Mouse (Mus musculus): ENCODE results near the gene Chd4. TPM values are rescaled to one million over a fixed set of nuclear protein-coding genes. Genes with fewer than 3 reads are reported as not detected.

The Chd4 gene
- polyA plus RNA-seq, 1 experiment from 2014 or later: 66.6 TPM

DNA sequence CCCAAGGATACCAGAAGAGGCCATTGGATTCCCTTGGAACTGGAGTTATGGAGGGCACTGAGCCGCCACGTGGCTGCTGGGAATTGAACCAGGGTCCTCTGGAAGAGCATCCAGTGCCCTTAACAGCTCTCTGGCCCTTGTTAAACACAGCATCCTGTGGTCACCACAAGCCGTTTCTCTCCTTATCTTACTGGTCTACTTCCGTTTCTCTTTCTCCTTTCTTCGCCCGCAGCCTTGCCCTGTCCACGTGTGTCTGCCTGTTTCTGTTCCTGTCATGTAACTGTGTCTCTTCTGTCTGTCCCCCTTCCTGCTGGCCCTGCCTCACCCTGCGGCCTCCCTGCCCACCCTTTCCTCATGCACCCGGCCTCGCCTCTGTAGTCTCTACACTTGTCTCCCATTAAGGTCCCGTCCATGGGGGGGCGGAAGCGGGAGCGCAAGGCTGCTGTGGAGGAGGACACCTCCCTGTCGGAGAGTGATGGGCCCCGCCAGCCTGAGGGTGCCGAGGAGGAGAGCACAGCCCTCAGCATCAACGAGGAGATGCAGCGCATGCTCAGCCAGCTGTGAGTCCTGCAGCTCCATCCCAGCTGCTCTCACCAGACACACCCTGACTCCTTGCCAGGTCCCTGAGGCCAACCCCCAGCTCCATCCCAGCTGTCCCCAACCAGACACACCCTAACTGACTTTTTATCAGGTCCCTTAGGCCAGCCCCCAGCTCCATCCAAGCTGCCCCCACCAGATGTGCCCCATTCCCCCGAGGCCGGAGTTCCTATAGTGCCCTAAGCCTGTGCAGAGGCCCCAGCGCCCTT lies 56.6 kb downstream of the Chd4 start:
- ATAC-seq: no peak
- peaks cover 27% of the 10 kb centered on the region for H3K4me1 ChIP-seq (ENCODE audit: control insufficient read depth, insufficient read depth, low read depth, low read length)
- no peak overlapping the region for H3K9ac ChIP-seq (ENCODE audit: low read depth, low read length)
- no peaks in the 10 kb centered on the region for H3K9me3 ChIP-seq (ENCODE audit: control insufficient read depth, low read length)
- H3K36me3 ChIP-seq (ENCODE audit: control insufficient read depth, insufficient read depth, low read length): peaks cover 22% of the 10 kb centered on the region
- H3K27me3 ChIP-seq (replicated peaks; ENCODE audit: control insufficient read depth, insufficient read depth, low read length): no peaks in the 10 kb centered on the region
- H3K27ac ChIP-seq (ENCODE audit: low read depth, low read length): no peak overlapping the region
- no peak overlapping the region for H3K4me2 ChIP-seq (ENCODE audit: low read length)
- WGBS: 81% methylated on average over 22 of the region's 22 CpGs
- H3K4me3 ChIP-seq (ENCODE audit: low read length): no peak overlapping the region

DNA sequence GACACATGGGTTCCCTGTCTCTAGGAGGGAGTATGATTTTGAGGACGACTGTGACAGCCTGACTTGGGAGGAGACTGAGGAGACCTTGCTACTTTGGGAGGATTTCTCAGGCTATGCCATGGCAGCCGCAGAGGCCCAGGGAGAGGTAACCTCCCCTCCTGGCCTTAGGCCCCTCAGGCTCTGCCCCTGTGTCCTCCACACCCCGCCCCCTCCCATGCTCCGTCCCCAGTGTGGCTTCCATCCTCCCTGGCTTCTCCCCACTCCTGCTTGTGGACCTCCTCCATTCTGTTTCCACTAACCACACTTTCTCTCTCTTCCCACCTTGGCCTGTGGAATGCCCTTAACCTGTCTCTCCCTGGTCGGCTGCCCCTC lies 57.2 kb downstream of the Chd4 start:
- ATAC-seq: no peak
- peaks cover 22% of the 10 kb centered on the region for H3K4me1 ChIP-seq (ENCODE audit: control insufficient read depth, insufficient read depth, low read depth, low read length)
- H3K27me3 ChIP-seq (replicated peaks; ENCODE audit: control insufficient read depth, insufficient read depth, low read length): no peaks in the 10 kb centered on the region
- H3K36me3 ChIP-seq (ENCODE audit: control insufficient read depth, insufficient read depth, low read length): peaks cover 25% of the 10 kb centered on the region
- no peak overlapping the region for H3K27ac ChIP-seq (ENCODE audit: low read depth, low read length)
- H3K9ac ChIP-seq (ENCODE audit: low read depth, low read length): no peak overlapping the region
- no peaks in the 10 kb centered on the region for H3K9me3 ChIP-seq (ENCODE audit: control insufficient read depth, low read length)
- no peak overlapping the region for H3K4me2 ChIP-seq (ENCODE audit: low read length)
- WGBS: 85% methylated on average over 5 of the region's 5 CpGs
- H3K4me3 ChIP-seq (ENCODE audit: low read length): no peak overlapping the region

DNA sequence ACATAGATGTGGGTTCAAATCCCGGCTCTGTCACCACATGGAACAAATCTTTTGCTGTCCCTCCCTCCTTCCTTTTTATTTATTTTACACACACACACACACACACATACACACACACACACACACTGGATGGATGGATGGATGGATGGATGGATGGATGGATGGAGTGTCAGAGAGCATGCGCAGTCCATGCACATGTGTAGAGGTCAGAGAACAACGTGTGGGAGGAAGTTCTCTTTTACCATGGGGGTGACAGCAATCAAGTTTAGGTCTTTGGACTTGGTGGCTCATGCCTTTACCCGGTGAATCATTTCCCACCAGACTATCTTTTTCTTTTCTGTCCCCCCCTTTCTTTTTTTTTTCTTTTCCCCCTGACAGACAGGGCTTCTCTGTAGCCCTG lies 57.9 kb downstream of the Chd4 start:
- no peaks in the 10 kb centered on the region for H3K27me3 ChIP-seq (replicated peaks; ENCODE audit: control insufficient read depth, insufficient read depth, low read length)
- H3K9me3 ChIP-seq (ENCODE audit: control insufficient read depth, low read length): no peaks in the 10 kb centered on the region
- H3K36me3 ChIP-seq (ENCODE audit: control insufficient read depth, insufficient read depth, low read length): peaks cover 25% of the 10 kb centered on the region
- no peak for ATAC-seq
- 90% methylated on average over 4 of the region's 4 CpGs for WGBS
- H3K9ac ChIP-seq (ENCODE audit: low read depth, low read length): no peak overlapping the region
- no peak overlapping the region for H3K27ac ChIP-seq (ENCODE audit: low read depth, low read length)
- H3K4me2 ChIP-seq (ENCODE audit: low read length): no peak overlapping the region
- H3K4me1 ChIP-seq (ENCODE audit: control insufficient read depth, insufficient read depth, low read depth, low read length): peaks cover 15% of the 10 kb centered on the region
- H3K4me3 ChIP-seq (ENCODE audit: low read length): no peak overlapping the region

DNA sequence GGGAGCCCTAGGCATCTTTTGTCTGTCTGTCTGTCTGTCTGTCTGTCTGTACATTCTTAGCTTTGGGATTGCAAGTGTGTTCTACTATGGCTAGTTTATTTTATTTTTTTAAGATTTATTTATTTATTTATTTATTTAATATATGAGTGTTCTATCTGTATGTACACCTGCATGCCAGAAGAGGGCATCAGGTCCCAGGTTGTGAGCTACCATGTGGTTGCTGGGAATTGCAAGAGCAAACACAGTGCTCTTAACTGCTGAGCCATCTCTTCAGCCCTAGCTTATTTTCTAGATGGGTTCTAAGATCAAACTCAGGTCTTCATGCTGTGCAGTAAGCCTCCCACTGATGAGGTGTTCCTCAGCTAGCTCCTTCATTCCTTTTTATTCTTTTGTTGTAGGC lies 58.8 kb downstream of the Chd4 start:
- H3K27ac ChIP-seq (ENCODE audit: low read depth, low read length): no peak overlapping the region
- no peak overlapping the region for H3K4me3 ChIP-seq (ENCODE audit: low read length)
- no peak overlapping the region for H3K9ac ChIP-seq (ENCODE audit: low read depth, low read length)
- H3K36me3 ChIP-seq (ENCODE audit: control insufficient read depth, insufficient read depth, low read length): peaks cover 27% of the 10 kb centered on the region
- no peak for ATAC-seq
- H3K4me1 ChIP-seq (ENCODE audit: control insufficient read depth, insufficient read depth, low read depth, low read length): peaks cover 6% of the 10 kb centered on the region; the same call in 1 of the 2 replicates
- no peaks in the 10 kb centered on the region for H3K9me3 ChIP-seq (ENCODE audit: control insufficient read depth, low read length)
- H3K4me2 ChIP-seq (ENCODE audit: low read length): no peak overlapping the region
- H3K27me3 ChIP-seq (replicated peaks; ENCODE audit: control insufficient read depth, insufficient read depth, low read length): no peaks in the 10 kb centered on the region

DNA sequence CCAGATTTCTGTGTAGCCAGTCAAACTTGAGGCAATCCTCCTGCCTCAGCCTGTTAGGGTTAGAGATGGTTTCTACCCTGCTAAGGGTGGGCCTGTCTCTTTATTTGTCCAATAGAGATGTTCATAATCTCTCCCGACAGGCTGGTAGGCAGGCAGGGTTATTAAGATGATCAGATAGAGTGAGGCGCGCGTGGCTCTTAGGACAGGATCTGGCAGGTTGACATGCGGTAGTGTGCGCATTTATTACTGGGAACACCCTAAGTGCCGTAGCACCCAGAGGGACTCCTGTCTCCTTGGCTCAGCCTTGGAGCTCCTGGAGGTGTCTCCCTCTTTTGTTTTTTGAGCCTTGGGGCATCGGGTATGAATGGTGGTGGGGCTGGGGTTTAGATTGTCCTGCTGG lies 59.5 kb downstream of the Chd4 start:
- no peak for ATAC-seq
- Histone ChIP-seq H3K4me3 (ENCODE audit: low read length) (no peak overlapping the region), H3K9me3 (ENCODE audit: control insufficient read depth, low read length) (no peaks in the 10 kb centered on the region), H3K9ac (ENCODE audit: low read depth, low read length) (no peak overlapping the region), H3K27ac (ENCODE audit: low read depth, low read length) (no peak overlapping the region), H3K36me3 (ENCODE audit: control insufficient read depth, insufficient read depth, low read length) (peaks cover 27% of the 10 kb centered on the region), H3K4me1 (ENCODE audit: control insufficient read depth, insufficient read depth, low read depth, low read length) (peaks cover 3% of the 10 kb centered on the region; the same call in 1 of the 2 replicates), H3K27me3 (replicated peaks; ENCODE audit: control insufficient read depth, insufficient read depth, low read length) (no peaks in the 10 kb centered on the region), H3K4me2 (ENCODE audit: low read length) (no peak overlapping the region)
- 86% methylated on average over 8 of the region's 8 CpGs for WGBS

DNA sequence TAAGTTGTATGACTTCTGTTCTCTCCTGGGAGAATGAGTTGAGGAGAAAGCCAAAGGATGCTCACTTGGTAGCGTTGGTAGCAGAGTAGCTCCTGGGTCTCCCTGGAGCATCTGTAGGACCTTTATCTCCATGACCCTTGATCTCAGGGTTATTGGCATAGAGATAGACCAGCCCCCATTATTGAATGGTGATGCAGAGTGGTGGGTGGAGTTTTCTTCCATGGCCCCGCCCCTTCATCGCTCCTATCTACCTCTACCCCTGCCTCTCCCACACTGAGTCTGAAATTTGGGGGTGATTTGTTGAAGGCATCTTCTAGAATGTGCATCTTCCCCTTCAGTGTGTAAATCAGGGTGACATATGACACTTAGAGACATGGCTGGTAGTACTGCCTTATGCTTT lies 60.7 kb downstream of the Chd4 start:
- Histone ChIP-seq H3K4me3 (ENCODE audit: low read length) (no peak overlapping the region), H3K27me3 (replicated peaks; ENCODE audit: control insufficient read depth, insufficient read depth, low read length) (no peaks in the 10 kb centered on the region), H3K36me3 (ENCODE audit: control insufficient read depth, insufficient read depth, low read length) (peaks cover 24% of the 10 kb centered on the region), H3K9me3 (ENCODE audit: control insufficient read depth, low read length) (no peaks in the 10 kb centered on the region), H3K4me2 (ENCODE audit: low read length) (no peak overlapping the region), H3K4me1 (ENCODE audit: control insufficient read depth, insufficient read depth, low read depth, low read length) (peaks cover 7% of the 10 kb centered on the region), H3K9ac (ENCODE audit: low read depth, low read length) (no peak overlapping the region), H3K27ac (ENCODE audit: low read depth, low read length) (no peak overlapping the region)
- ATAC-seq: no peak
- 86% methylated on average over 3 of the region's 3 CpGs for WGBS

DNA sequence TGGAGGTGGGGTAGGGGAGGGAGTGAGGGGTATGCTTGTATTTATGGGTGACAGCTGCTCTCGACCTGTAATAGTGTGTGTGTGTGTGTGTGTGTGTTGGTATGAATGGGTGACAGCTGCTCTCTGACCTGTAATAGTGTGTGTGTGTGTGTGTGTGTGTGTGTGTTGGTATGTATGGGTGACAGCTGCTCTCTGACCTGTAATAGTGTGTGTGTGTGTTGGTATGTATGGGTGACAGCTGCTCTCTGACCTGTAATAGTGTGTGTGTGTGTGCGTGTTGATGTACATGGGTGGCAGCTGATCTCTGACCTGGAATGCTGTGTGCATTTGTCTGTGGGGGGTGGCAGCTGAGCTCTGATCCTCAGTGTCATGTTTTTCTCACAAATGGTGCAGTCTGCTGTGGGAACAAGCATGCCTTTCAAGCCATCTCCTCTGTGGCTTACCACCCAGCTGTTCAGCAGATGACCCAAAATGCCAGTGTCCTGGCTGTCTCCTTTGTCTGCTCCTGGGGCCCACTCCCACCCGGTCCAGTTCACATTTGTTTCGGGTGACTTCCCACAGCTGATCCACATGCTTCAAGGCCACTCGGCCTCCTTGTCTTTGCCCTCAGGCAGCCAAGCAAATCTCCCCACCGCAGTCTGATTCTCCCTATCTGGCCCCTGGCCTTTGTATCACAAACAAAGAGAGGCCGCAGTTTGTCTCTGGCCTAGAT lies 61.3 kb downstream of the Chd4 start:
- H3K27ac ChIP-seq (ENCODE audit: low read depth, low read length): no peak overlapping the region
- peaks cover 7% of the 10 kb centered on the region for H3K4me1 ChIP-seq (ENCODE audit: control insufficient read depth, insufficient read depth, low read depth, low read length)
- H3K27me3 ChIP-seq (replicated peaks; ENCODE audit: control insufficient read depth, insufficient read depth, low read length): no peaks in the 10 kb centered on the region
- H3K9me3 ChIP-seq (ENCODE audit: control insufficient read depth, low read length): no peaks in the 10 kb centered on the region
- H3K9ac ChIP-seq (ENCODE audit: low read depth, low read length): no peak overlapping the region
- H3K4me3 ChIP-seq (ENCODE audit: low read length): no peak overlapping the region
- 12% methylated on average over 7 of the region's 7 CpGs for WGBS
- no peak overlapping the region for H3K4me2 ChIP-seq (ENCODE audit: low read length)
- peaks cover 21% of the 10 kb centered on the region for H3K36me3 ChIP-seq (ENCODE audit: control insufficient read depth, insufficient read depth, low read length)
- ATAC-seq: no peak

DNA sequence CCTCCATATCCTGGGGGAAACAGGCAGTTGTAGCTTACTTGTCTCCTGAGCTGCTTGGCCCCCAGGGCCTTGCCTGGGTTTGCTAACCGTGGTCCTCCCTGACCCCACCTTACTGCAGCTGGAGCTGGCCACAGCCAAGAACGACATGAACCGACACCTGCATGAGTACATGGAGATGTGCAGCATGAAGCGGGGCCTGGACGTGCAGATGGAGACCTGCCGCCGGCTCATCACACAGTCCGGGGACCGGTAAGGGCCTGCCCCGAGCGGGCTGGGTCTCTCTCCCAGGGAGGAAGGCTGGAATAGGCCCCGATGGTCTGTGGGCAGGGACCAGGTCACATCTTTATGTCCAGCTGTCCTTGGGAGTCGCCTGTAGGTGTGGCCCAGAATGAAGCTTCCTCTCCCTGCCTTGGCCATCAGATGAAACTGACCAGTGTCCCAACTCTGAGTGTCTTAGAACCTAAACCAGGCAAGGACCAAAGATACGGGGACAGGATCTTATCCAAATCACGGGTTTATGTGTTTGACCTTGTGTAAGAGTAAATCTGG lies 63.2 kb downstream of the Chd4 start:
- ATAC-seq: no peak
- WGBS: 90% methylated on average over 15 of the region's 15 CpGs
- H3K9me3 ChIP-seq (ENCODE audit: control insufficient read depth, low read length): no peaks in the 10 kb centered on the region
- H3K36me3 ChIP-seq (ENCODE audit: control insufficient read depth, insufficient read depth, low read length): peaks cover 11% of the 10 kb centered on the region
- no peak overlapping the region for H3K9ac ChIP-seq (ENCODE audit: low read depth, low read length)
- no peak overlapping the region for H3K4me3 ChIP-seq (ENCODE audit: low read length)
- peaks cover 15% of the 10 kb centered on the region for H3K4me1 ChIP-seq (ENCODE audit: control insufficient read depth, insufficient read depth, low read depth, low read length)
- no peaks in the 10 kb centered on the region for H3K27me3 ChIP-seq (replicated peaks; ENCODE audit: control insufficient read depth, insufficient read depth, low read length)
- H3K4me2 ChIP-seq (ENCODE audit: low read length): no peak overlapping the region
- H3K27ac ChIP-seq (ENCODE audit: low read depth, low read length): no peak overlapping the region

DNA sequence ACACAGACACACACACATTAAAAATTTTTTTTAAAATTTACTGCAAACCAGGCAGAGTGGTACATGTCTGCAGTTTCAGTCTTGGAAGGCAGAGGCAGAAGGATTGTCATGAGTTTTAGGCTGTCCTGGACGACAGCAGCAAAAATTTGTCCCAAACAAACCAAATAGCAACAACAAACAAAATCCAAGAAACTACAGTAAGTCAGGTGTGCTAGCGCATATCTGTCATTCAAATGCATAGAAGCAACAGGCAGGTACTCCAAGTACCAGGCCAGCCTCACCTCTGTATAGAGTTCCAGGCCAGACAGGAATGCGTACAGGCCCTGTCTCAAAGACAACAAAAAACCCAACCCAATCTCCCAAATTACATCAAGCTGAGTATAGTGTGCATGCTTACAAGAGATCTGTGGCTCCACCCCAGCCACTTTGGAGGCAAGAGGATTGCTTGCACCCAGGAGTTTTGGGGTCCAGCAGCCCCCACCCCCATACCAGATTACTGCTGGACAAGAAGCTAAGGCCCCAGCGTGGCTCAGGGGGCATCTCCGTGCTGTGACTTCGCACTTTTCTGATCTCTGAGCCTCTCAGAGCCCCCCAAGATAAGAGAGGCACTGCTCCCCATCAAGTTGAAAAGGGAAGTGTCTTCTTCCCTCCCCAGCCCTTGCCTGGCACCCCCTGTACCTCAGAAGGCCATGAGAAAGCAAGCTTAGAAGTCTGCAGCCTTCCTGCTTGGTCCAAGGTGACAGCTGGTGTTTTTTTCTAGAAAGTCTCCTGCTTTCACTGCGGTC lies 64.2 kb downstream of the Chd4 start:
- H3K36me3 ChIP-seq (ENCODE audit: control insufficient read depth, insufficient read depth, low read length): peaks cover 10% of the 10 kb centered on the region; the same call in 1 of the 2 replicates
- WGBS: 79% methylated on average over 7 of the region's 7 CpGs
- no peak for ATAC-seq
- H3K4me3 ChIP-seq (ENCODE audit: low read length): no peak overlapping the region
- no peak overlapping the region for H3K9ac ChIP-seq (ENCODE audit: low read depth, low read length)
- no peaks in the 10 kb centered on the region for H3K9me3 ChIP-seq (ENCODE audit: control insufficient read depth, low read length)
- no peaks in the 10 kb centered on the region for H3K27me3 ChIP-seq (replicated peaks; ENCODE audit: control insufficient read depth, insufficient read depth, low read length)
- no peak overlapping the region for H3K27ac ChIP-seq (ENCODE audit: low read depth, low read length)
- H3K4me1 ChIP-seq (ENCODE audit: control insufficient read depth, insufficient read depth, low read depth, low read length): peaks cover 17% of the 10 kb centered on the region
- no peak overlapping the region for H3K4me2 ChIP-seq (ENCODE audit: low read length)
